Comparison of ENCODE assay signal across 13 mouse cellular contexts in the genomic region with DNA sequence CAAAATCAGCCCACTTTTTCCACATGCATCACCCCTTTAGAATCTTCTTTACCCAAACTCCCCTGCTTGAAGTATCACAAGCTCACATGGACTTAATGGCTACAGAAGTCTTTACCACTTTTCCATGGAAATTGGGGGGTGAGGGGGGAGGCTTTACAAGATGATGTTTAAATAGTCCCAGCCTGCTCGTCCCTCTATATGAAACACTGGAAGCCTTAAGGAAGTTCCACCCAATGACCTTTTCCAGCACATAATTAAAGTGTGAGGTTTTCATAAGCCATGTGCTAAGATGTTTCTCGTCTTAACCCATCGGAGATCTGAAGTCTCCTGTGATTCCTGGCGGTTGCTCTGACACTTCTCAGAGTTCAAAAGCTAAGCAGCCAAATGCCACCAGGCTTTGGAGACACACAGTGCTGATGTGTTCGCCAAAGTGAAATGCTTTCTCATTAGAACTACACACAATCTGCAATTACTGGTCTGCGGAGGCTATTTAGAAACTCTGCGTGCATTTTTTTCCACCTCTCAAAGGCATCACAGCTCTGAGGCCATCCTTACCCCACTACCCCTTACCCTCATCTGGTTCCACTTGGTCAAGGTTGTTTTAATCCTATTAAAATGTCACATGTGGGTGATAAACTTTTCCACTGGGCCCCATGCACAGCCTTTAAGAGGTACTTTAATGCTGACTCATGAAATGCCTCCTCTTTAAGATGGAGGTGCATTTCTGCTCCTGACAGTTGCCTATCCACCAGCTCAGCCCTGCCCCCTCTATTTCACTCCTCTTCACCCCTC.
"Had no signal": no experiment of that assay in that cellular context is flagged by ENCODE, and none has a peak within 500 bp of the region (broad histone marks: within the 10 kb centered on the region; RNA-seq: fewer than 3 reads in every experiment).

No protein-coding gene starts in this region.

- H3K27ac ChIP-seq: kidney, embryonic 15.5 days; left cerebral cortex, adult 2 months; liver, embryonic 13.5 days; neural tube, embryonic 13.5 days had no signal

- DNase-seq: kidney, adult 2 months; kidney, postnatal 25 days; liver; liver, embryonic 13.5 days; liver, postnatal 0 days; right cerebral cortex, adult 18-20 months; right cerebral cortex, postnatal 25 days; thymus, postnatal 36 days had no signal

- ATAC-seq: liver, postnatal 0 days; midbrain, embryonic 16.5 days had no signal

- H3K9ac ChIP-seq: kidney, embryonic 15.5 days; liver, embryonic 13.5 days; liver, postnatal 0 days; neural tube, embryonic 13.5 days had no signal

- H3K4me1 ChIP-seq: kidney, embryonic 15.5 days; liver, embryonic 13.5 days had no signal

- H3K36me3 ChIP-seq: kidney, embryonic 15.5 days; liver, embryonic 13.5 days; neural tube, embryonic 13.5 days had no signal

- H3K4me3 ChIP-seq: kidney, embryonic 15.5 days; left cerebral cortex, adult 2 months; liver, embryonic 13.5 days; neural tube, embryonic 13.5 days had no signal

- H3K27me3 ChIP-seq: kidney, embryonic 15.5 days; liver, embryonic 13.5 days; neural tube, embryonic 13.5 days had no signal

- H3K4me2 ChIP-seq: kidney, embryonic 15.5 days; liver, embryonic 13.5 days; midbrain, embryonic 11.5 days; neural tube, embryonic 13.5 days had no signal

- H3K9me3 ChIP-seq: kidney, embryonic 15.5 days; liver, embryonic 13.5 days; neural tube, embryonic 13.5 days had no signal
